Mouse (Mus musculus) midbrain, embryonic 10.5 days (tissue): ENCODE measurements at regions not wholly inside any gene's neighbourhood (a gene's known extent, or its start where the extent isn't known, plus 50 kb on each side); places are given as distances from the start of the nearest gene placed in this dataset.

ENCODE experiments used
- DNase-seq: peaks from one replicate; pipeline ENCODE4 v3.0.0-alpha.2; 2017; ENCODE audit warnings: low spot score
- H3K27ac ChIP-seq: fragments of 300-500 bp; sonication (generic); replicated peaks from 2 replicates; pipeline ENCODE4 v1.5.1; 2016; ENCODE audit warnings: mild to moderate bottlenecking
- H3K27me3 ChIP-seq: fragments of 300-500 bp; sonication (generic); 2 replicates; pipeline ENCODE4 v1.6.1; 2016; ENCODE audit warnings: low read depth, mild to moderate bottlenecking; ENCODE audit not compliant: poor library complexity, severe bottlenecking
- H3K36me3 ChIP-seq: fragments of 300-500 bp; sonication (generic); 2 replicates; pipeline ENCODE4 v1.6.1; 2016; ENCODE audit warnings: mild to moderate bottlenecking, moderate library complexity
- H3K4me1 ChIP-seq: fragments of 300-500 bp; sonication (generic); 2 replicates; pipeline ENCODE4 v1.6.1; 2016
- H3K4me3 ChIP-seq: fragments of 300-500 bp; sonication (generic); 2 replicates; pipeline ENCODE4 v1.5.1; 2016; ENCODE audit warnings: mild to moderate bottlenecking, moderate library complexity
- H3K9me3 ChIP-seq: fragments of 300-500 bp; sonication (generic); replicated peaks from 2 replicates; pipeline ENCODE4 v1.6.1; 2016; ENCODE audit warnings: mild to moderate bottlenecking
- WGBS: fragments of 180-500 bp; shearing (Covaris S2); methylation state at CpG from one replicate; pipeline ENCODE4 v1.1.7; 2016; 5-methylcytosine and 5-hydroxymethylcytosine counted together

DNA sequence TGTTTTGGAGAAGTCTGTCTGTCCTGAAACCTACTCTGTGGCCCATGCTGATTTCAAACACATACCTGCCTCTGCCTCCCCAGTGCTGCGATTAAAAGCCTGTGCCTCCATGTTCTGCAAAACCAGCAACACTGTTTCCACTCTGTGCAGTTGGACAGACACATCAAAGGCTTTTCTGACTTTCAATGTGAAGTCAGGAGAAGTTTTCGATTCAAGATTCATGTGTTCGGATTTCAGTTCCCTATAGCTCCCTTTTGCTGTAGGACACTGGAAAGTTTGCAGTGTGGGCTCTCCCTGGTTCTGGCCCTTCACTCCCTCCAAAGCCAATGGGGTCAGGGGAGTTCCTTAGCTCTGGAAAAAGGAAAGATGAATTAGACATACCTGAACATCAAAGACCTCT lies 154.5 kb upstream of the Klf4 start:
- no peak overlapping the region for H3K4me3 ChIP-seq
- no peaks in the 10 kb centered on the region for H3K36me3 ChIP-seq
- 95% methylated on average over 3 of the region's 3 CpGs for WGBS
- no peaks in the 10 kb centered on the region for H3K27me3 ChIP-seq
- H3K4me1 ChIP-seq: no peaks in the 10 kb centered on the region
- no peaks in the 10 kb centered on the region for H3K9me3 ChIP-seq
- no peak overlapping the region for H3K27ac ChIP-seq
- DNase-seq: no peak

DNA sequence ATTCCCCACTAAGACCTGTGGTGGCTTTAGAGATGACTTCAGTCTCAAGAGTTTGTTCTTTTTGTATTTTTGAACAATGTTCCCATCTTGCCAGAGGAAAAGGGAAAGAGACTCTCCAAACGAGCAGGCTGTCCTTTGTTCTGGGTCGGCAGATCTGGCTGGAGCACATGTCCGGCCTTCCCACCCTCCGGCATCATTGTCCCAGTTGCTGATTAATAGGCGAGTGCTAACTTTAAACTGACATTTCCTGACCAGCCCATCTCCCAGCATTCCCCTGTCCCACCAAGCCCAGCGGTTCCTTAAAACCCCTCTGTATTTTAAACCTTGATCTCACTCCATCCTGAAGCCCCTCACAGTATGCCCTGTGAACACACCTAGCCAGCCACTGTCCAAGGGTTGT lies 140.0 kb upstream of the Klf4 start:
- DNase-seq: no peak
- WGBS: 76% methylated on average over 6 of the region's 6 CpGs
- H3K27ac ChIP-seq: no peak overlapping the region
- no peaks in the 10 kb centered on the region for H3K9me3 ChIP-seq
- 0 out of 2 replicates have a peak, but pooled peaks cover 4% of the 10 kb centered on the region for H3K4me1 ChIP-seq
- no peaks in the 10 kb centered on the region for H3K36me3 ChIP-seq
- no peak overlapping the region for H3K4me3 ChIP-seq
- H3K27me3 ChIP-seq: no peaks in the 10 kb centered on the region

DNA sequence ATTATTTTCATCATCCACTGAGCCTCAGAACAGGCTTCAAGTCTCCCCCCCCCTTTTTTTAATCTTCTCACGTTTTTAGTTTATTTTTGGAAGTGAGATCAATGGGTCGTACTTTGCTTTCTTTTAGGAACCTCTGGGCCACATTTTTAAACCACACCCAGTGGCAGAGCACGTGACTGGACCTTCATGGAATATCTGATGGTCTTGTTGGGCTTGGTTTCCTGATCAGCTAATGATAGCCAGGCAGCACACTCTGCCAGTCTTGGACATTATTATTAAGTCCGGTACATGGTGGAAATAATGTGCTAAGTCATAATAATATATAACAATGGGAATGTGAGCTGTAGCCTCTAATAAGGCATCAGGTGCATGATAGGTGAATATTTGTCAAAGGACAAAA lies 138.0 kb upstream of the Klf4 start:
- no peaks in the 10 kb centered on the region for H3K4me1 ChIP-seq
- no peak overlapping the region for H3K27ac ChIP-seq
- DNase-seq: no peak
- no peaks in the 10 kb centered on the region for H3K9me3 ChIP-seq
- no peaks in the 10 kb centered on the region for H3K27me3 ChIP-seq
- WGBS: 76% methylated on average over 4 of the region's 4 CpGs
- no peak overlapping the region for H3K4me3 ChIP-seq
- H3K36me3 ChIP-seq: no peaks in the 10 kb centered on the region

DNA sequence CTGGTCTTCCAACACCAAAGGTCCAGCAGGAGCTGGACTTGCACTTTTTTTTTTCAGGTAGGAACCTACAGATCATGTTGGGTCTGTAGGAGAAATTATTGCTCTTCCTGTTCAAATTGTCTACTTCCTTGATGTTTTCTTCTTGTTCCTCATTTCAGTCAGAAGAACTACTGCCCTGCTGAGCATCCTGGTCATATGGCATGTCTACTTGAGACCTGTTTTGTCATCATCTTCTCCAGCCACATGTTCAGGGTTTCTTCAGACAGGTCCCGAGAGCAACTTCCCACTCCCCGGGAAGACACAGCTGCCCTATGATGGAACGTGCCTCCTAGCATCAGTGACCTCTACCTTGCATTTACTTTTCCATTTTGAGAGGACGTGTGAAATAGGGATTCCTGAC lies 132.6 kb upstream of the Klf4 start:
- H3K27me3 ChIP-seq: no peaks in the 10 kb centered on the region
- DNase-seq: no peak
- H3K9me3 ChIP-seq: no peaks in the 10 kb centered on the region
- no peaks in the 10 kb centered on the region for H3K36me3 ChIP-seq
- peaks cover 12% of the 10 kb centered on the region for H3K4me1 ChIP-seq
- WGBS: 86% methylated on average over 4 of the region's 4 CpGs
- H3K27ac ChIP-seq: no peak overlapping the region
- H3K4me3 ChIP-seq: no peak overlapping the region

DNA sequence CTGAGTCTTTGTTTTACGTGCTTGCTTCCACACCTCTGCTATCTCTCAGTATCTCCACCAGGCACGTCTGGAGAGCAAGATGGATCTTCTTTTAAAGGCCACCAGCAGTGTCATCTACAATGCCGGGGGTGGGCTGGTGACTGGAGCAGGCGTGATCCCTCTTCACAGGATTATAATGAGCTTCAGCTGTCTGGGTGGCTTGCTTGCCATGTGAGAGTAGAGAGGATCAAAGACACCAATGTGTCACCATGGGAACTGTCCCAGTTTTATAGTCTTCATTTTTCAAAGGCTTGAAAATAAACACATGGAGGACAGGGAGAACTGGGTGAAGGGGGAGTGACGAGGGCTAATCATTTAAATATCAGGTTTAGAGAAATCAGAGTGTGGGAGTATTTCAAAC lies 131.6 kb upstream of the Klf4 start:
- 48% methylated on average over 5 of the region's 5 CpGs for WGBS
- Histone ChIP-seq H3K27me3 (no peaks in the 10 kb centered on the region), H3K27ac (no peak overlapping the region), H3K36me3 (no peaks in the 10 kb centered on the region), H3K4me1 (peaks cover 12% of the 10 kb centered on the region), H3K4me3 (no peak overlapping the region), H3K9me3 (no peaks in the 10 kb centered on the region)
- no peak for DNase-seq

DNA sequence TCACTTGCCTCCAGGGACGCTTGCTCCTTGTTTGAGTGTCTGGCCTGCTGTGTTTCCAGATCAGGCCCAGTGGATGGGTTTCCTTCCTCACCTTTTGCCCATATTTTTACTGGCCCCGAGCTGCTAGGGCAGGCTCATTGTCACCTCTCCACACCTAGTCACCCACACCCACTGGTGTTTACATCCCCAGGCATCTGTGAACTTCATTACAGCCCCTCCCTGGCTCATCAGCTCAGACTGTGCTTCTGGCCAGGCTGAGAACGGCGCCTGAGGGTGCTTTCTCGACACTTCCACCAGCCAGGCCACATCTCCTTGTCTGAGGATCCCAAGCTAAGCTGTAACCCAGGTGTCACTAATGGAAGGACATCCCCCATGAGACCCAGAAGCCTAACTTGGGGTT lies 129.8 kb upstream of the Klf4 start:
- DNase-seq: no peak
- Histone ChIP-seq H3K4me1 (peaks cover 12% of the 10 kb centered on the region), H3K4me3 (no peak overlapping the region), H3K27ac (no peak overlapping the region), H3K9me3 (no peaks in the 10 kb centered on the region), H3K27me3 (no peaks in the 10 kb centered on the region), H3K36me3 (no peaks in the 10 kb centered on the region)
- WGBS: 73% methylated on average over 5 of the region's 5 CpGs

DNA sequence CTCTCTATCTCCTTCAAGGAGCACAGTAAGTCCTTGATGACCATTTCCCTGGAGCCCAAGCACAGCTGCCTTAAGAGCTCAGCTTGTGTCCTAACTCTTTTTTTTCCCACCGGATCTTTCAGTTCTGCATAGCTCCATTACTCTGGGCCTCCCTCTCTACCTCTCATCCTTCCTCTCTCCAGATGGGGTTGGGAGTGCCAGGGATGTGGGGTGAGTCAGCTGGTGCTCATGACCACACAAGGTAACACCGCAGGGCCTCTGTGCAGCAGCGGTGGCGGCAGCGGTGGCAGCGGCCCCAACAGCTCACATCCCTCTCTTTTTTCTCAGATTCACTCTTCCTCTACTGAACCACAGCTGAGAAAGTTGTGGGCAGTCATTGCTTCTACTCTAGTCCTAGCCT lies 126.6 kb upstream of the Klf4 start:
- no peak overlapping the region for H3K27ac ChIP-seq
- H3K4me3 ChIP-seq: no peak overlapping the region
- H3K27me3 ChIP-seq: peaks cover 11% of the 10 kb centered on the region; the same call in 1 of the 2 replicates
- no peak for DNase-seq
- H3K36me3 ChIP-seq: no peaks in the 10 kb centered on the region
- WGBS: 91% methylated on average over 6 of the region's 6 CpGs
- no peaks in the 10 kb centered on the region for H3K9me3 ChIP-seq
- peaks cover 10% of the 10 kb centered on the region for H3K4me1 ChIP-seq

DNA sequence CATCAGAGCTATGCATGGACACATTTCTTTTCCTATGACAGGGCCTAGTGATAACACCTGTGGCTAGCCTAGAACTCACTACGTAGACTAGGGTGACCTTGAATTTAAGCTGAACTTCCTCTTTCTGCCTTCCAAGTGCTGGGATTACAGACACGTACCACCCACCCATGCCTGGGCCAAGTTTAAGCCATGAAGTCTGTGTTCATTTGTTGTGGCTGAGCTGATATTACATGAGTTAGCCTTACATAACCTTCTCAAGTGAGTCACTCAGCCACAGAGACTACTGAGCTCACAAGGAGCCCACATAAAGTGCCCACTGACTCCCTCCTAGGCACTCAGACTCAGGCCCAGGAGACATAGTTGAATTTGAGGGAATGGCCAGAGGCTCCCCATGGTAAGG lies 123.1 kb upstream of the Klf4 start:
- no peaks in the 10 kb centered on the region for H3K36me3 ChIP-seq
- no peak for DNase-seq
- 89% methylated on average over 2 of the region's 2 CpGs for WGBS

DNA sequence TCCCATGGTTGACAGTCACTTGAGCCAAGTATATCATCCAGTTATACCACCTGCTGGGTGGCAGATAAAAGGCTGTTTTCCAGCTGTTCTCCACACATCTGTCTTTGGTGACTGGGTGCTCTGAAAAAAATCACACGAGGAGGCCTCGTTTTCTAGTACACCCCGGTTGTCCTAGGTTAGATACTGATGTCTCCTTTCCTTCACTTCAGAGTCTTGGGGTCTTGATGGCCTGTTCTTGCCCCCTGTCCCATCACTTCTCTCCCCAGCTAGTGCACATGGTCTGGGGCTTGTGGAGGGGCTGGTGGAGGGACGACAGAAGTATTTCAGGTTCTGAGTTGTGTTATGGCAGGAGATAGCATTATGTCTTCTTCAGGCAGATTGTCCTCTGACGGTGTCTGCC lies 120.4 kb upstream of the Klf4 start:
- 73% methylated on average over 5 of the region's 5 CpGs for WGBS
- no peak for DNase-seq

More for the DNA sequence above, 123.1 kb upstream of the Klf4 start:
- no peak overlapping the region for H3K27ac ChIP-seq
- H3K4me3 ChIP-seq: no peak overlapping the region
- peaks cover 37% of the 10 kb centered on the region for H3K27me3 ChIP-seq
- H3K9me3 ChIP-seq: no peaks in the 10 kb centered on the region
- H3K4me1 ChIP-seq: peaks cover 16% of the 10 kb centered on the region

DNA sequence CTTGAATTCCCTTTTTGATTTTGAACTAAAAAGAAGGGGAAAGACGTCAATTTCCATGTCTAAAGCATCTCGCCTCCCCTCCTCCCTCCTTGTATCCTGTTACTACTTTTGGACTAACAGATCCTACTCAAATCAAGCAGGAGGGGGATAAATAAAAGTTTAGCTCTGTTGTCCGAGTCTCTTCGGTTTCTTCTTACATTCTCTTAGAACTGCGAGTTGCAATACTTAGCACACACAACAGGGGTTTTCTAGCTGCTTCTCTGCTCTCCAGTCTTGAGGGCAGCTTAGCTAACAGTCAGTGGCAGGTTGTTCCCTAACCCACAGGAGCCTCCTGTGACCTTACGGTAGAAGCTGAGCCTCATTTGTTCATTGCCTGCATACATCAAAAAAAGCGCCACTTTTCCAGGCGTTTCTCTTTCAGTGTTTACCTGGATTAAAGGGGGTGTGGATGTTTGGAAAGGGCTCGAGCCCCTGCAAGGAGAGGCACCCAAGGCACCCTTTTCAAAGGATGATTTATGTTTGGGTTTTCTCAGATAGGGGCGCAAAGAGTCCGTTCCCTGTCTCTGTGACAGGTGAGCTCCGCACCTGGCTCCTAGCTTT lies 119.6 kb upstream of the Klf4 start:
- peaks cover 56% of the 10 kb centered on the region for H3K27me3 ChIP-seq
- DNase-seq: peak; percentile 32
- 13% methylated on average over 12 of the region's 12 CpGs for WGBS
- peak overlapping the region; percentile 88 for H3K27ac ChIP-seq
- H3K4me3 ChIP-seq: peak overlapping the region; percentile 61
- H3K9me3 ChIP-seq: no peaks in the 10 kb centered on the region
- H3K4me1 ChIP-seq: peaks cover 20% of the 10 kb centered on the region
- no peaks in the 10 kb centered on the region for H3K36me3 ChIP-seq

More for the DNA sequence above, 120.4 kb upstream of the Klf4 start:
- Histone ChIP-seq H3K9me3 (no peaks in the 10 kb centered on the region), H3K27me3 (peaks cover 56% of the 10 kb centered on the region), H3K4me3 (no peak overlapping the region), H3K36me3 (no peaks in the 10 kb centered on the region), H3K4me1 (peaks cover 20% of the 10 kb centered on the region), H3K27ac (no peak overlapping the region)

DNA sequence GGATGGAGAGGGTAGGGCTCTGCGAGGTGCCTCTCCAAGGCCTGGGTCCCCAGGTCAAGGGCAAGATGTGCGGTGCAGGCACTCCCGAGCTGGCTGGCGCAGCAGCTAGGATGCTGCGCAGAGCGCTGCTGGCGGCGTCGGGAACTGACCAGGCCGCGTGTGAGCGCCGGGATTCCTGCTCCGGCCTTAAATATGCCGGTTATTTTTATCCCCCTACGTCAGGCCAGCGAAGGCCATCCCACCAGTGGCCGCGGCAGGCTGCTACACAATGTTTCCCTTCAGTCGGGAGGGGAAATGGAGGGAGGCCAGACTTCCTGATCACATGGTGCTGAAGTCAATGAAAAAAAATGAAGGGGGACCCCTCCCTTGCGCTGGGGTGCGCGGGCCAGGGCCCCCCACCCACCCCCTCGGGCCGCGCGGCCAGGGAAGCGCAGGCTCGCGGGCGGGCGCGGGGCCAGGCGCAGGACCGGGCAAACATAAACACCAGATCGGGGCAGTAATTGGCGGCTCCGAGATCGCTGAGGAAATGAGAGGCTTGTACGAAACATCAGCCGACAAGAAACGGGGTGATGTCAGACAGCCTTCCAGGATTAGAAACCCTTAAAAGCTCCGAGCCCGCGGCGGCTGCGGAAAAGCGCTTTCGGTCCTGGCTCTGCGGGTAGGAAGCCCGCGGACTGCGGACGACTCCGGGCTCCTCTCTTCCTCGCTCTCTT lies 118.9 kb upstream of the Klf4 start:
- H3K4me3 ChIP-seq: peak overlapping the region; percentile 61
- no peaks in the 10 kb centered on the region for H3K9me3 ChIP-seq
- H3K27me3 ChIP-seq: peaks cover 56% of the 10 kb centered on the region
- H3K36me3 ChIP-seq: no peaks in the 10 kb centered on the region
- peaks cover 20% of the 10 kb centered on the region for H3K4me1 ChIP-seq
- peak overlapping the region; percentile 88 for H3K27ac ChIP-seq
- peak; percentile 79 for DNase-seq
- under 1% methylated on average over 56 of the region's 56 CpGs for WGBS

DNA sequence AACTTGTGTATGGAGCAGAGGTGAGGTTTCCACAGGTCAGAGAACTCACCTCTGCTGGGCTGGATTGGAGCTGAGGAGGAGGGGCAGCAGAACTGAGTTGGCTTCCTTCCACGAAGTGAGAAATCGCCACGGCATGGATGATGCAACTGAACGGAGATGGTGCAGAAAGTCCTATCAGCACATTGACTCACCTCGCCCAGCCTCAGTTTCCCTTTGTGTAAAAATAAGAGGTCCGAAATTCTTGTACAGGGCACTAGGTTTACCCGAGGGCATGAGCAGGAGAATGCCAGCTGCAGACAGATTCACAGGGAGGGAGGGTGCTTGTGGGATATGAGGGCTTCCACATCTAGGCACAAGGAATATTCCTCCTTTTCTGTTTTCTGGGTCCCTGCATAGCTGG lies 117.9 kb upstream of the Klf4 start:
- 0 out of 2 replicates have a peak overlapping the region, but pooled peaks have one; percentile 88 for H3K27ac ChIP-seq

DNA sequence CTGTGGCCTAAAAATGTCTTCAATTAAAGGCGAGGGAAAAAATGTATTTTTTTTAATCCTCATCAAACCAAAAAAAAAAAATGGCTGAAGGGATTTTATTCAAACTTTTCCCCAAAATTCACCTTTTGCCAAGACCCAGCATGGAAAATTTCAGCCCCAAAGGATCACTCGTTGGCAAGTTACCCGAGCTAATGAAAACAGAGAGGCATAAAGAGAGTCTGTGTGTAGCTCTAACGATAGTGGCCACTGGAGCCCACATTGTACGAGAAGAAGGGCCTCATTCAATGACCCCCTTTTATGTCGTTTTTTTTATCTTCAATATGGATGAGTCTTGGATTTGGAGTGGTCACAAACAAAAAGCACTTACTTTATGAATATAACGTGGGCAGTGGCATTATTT lies 116.1 kb upstream of the Klf4 start:
- DNase-seq: no peak
- Histone ChIP-seq H3K27me3 (peaks cover 40% of the 10 kb centered on the region), H3K4me1 (peaks cover 20% of the 10 kb centered on the region), H3K27ac (no peak overlapping the region), H3K36me3 (no peaks in the 10 kb centered on the region), H3K4me3 (no peak overlapping the region), H3K9me3 (no peaks in the 10 kb centered on the region)
- WGBS: 72% methylated on average over 7 of the region's 7 CpGs

More for the DNA sequence above, 117.9 kb upstream of the Klf4 start:
- H3K4me3 ChIP-seq: peak overlapping the region; percentile 61
- no peaks in the 10 kb centered on the region for H3K9me3 ChIP-seq
- H3K27me3 ChIP-seq: peaks cover 48% of the 10 kb centered on the region
- DNase-seq: no peak
- H3K4me1 ChIP-seq: peaks cover 20% of the 10 kb centered on the region
- no peaks in the 10 kb centered on the region for H3K36me3 ChIP-seq
- 69% methylated on average over 7 of the region's 7 CpGs for WGBS
